Mouse (Mus musculus) fat pad, adult 2 months (tissue): ENCODE measurements around the gene Zw10.

ENCODE experiments used
- DNase-seq: peaks from one replicate; pipeline ENCODE4 v3.0.0-alpha.2; 2011; ENCODE audit warnings: low read depth, low spot score; ENCODE audit errors: extremely low read depth

The Zw10 gene

DNA sequence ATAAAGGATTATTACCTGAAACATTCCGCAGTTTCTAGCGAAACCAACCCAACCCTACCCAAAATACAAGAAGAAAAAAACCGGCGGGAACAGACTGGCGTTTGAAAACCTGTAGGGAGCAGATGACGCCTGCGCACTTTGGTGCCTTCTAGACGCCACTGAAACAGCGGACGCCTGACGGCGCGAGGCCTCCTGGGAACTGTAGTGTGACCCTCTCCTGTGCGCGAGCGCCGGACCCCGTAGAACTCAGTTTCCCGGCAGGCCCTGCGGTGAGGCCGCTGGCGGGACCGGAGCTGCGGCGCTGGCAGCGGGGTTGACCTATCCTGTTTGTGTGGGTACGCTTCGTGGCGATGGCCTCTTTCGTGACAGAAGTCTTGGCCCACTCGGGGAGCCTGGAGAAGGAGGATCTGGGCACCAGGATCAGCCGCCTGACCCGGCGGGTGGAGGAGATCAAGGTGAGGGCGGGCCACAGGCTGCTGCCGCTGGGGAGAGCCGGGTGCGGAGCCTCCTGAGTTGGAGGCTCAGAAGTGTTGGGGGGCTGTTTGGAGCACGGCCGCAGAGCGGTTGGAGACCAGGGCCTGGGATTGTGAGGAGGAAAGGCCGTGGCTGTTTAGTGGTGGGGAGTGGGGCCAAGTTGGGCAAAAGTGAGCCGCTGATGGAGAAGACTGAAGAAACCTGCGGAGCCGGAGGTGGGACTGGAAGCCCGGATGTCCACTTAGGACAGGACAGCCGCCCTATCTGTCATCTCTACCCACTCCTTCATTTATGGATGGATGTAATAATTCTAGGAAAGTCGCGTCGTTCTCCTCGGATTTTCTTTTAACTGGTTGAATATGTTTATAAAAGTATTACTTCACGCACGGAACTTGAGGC lies at the start of gene Zw10:
Zw10 (plus strand) TSS at position 281 of the 873 bp plus-strand sequence.
- DNase-seq: peak; percentile 40

DNA sequence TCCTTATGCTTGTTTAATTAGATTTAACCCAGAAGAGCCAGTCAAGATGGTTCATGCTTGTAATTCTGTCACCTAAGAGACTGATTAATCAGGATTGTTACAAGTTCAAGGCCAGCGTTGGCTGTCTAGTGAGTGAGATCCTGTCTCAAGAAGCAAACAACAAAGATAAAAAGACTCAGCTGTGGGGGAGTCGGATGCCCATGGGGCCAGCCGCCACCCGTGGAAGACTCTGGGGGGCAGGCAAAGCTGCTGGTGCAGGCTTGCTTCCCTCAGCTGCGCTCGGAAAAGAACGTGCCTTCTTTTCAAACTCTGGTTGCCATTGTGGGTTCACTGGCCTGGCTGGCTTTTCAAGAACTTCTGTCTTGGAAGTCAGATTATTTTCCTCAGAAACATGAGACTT lies 39.6 kb upstream of the Zw10 start:
- no peak for DNase-seq

DNA sequence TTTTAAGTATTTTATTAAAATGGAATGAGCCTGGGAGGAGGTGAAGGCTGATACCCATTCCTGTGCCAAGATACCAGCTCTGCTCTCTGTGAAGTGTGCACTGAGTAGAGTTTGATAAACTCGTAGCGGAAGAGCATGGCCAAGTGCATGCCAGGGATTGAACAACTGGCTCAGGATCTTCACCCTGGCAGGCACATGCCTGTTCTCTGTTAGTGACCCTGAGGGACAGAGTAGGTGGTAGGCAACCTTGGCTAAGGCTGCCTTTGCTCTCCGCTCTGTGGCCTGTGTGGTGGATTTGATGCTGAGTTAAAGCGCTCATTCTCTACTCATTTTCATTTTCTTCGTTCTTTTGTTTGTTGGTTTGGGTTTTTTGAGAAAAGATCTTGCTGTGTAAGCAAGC lies 34.1 kb upstream of the Zw10 start:
- DNase-seq: no peak

DNA sequence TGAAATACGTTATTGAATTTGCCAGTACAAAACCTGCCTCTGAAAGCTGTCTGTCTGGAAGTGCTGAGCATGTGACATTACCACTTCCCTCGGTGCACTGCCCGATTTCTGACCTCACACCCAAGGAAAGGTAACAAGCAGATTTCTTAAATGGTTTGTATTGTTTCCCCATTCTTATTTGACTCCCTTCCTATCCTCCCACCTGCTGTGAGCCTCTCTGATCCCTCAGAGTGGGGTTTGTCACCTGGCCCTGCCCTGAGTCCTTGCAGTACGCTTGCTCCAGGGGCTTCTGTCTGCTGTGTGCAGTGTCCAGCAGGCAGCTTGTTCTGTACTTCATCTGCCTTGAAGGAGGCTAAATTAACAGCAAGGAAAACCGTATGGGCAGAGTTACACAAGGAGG lies 31.5 kb upstream of the Zw10 start:
- no peak for DNase-seq

DNA sequence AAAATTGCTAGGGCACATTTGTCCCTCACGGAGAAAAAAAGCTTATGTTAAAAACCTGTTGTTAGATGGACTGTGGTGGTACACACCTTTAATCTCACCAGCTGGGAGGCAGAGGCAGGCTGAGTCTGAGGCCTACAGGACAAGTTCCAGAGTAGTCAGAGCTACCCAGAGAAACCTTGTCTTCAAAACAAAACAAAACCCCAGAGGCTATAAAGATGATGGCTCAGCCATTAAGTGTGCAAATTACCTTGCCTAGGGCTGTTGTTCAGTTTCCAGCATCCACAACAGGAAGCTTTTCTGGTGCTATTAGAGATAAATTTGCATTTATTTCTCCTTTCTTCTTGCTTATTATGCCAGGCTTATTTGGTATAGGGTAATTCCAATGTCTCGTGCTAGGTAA lies 30.9 kb upstream of the Zw10 start:
- no peak for DNase-seq

DNA sequence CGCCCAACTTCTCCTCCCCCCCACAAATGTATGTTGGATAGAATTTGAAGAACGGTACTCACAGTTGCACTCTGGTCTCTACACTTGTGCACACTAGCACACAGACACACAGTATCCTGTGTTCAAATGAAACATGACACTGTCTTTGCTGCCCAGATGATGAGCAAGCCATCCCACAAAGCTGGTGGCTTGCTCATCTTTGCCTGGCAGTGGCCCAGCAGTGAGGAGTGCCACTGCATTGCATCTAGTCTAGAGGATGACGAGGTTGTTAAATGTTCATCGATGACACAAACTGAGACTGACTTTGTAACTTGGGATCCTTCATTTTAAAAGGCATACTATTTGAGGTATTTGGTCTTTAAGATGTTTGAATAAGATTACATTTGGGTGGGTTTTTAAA lies 20.6 kb upstream of the Zw10 start:
- no peak for DNase-seq

DNA sequence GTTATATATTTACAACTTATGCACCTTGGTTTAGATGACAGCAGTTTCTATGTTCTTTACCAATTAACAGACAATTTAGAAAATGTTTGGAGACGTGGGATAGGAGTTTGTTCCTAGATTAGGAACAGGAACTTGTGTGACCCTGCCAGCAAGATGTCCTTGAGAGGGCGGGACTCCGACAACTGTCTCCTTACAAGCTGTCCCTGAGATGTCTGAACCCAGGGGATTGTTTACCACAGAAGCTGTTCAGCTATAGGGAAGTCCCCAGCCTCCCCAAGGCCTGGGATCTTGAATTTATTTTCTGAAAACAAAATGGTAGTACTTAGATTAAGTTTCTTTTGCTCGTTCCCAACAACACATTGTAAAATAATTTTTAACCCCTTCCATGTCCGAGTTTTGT lies 4.5 kb upstream of the Zw10 start:
- DNase-seq: no peak

DNA sequence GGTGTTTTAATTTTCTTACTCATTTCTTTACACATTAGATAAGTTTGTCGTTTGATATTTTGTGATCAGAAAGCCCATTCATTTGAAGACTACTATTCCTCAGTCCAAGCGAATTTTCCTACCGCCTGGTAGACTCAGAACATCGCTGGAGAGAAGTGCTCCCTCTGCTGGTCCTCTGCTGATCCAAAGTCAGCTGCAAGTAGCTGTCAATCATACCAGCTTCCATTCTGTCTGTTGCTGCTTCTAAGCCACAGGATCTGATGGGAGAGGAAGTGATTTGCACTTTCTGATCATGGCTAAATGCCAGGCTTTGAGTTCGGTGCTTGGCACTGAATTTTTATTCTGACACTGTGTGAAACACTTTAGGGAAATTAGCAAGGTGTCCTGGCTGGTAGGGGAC lies 4.1 kb upstream of the Zw10 start:
- no peak for DNase-seq

DNA sequence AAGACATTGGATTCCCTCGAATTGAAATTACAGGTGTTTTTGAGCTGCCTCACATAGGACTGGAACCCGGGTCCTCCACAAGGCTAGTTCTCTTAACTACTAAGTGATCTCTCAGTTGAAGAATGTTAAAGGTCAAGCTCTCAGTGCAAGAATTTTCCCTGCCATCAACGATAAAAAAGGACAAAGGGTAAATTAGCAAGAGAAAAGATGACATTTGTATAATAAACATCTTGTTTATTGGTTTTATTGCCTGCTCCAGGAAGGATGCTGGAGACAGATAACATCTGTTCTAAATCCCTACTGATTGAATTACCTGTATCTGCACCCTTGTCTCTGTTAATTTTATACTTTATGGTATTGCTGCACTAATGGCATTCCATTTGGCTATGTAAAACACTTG lies 1.4 kb upstream of the Zw10 start:
- no peak for DNase-seq

DNA sequence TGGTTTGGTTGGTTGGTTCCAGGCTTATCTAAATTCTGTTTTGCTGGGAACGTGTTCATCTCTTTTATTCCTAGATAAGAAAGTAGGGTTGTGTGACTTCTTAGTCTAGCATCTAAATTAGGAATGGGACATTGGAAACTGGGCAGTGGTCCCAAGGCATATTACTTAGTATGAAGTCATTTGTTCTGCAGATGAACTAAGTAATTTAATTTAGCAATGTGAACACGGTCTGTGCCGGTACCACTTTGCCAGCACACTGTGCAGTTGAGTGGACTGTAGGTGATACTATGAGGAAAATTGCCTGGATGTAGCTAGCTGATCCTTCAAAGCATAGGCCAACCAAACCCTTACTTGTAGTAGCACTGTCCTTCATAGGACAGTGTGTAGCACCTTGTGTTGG lies 21.4 kb downstream of the Zw10 start:
- no peak for DNase-seq

DNA sequence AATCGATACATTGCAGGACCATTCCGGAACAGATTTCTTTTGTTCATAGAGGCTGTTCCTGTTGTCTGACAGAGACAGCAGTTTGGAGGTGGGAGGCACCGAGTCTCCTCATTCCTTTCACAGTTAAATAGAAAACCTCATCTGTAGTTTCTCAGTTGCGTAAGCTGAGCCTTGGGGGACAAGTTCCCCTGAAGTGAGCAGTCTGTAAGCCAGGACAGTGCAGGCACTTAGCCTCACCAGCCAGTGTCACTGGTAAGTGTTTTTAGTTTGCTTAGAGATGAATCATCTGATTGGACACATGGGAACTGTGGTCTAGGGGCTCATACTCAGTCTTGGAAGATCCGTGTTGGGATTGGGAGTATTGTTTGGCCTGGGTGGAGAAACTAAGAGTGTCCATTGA lies 25.7 kb downstream of the Zw10 start, which contains the start of gene Tmprss5:
Tmprss5 (plus strand) TSS at position 154 of the 400 bp plus-strand sequence.
- DNase-seq: no peak

DNA sequence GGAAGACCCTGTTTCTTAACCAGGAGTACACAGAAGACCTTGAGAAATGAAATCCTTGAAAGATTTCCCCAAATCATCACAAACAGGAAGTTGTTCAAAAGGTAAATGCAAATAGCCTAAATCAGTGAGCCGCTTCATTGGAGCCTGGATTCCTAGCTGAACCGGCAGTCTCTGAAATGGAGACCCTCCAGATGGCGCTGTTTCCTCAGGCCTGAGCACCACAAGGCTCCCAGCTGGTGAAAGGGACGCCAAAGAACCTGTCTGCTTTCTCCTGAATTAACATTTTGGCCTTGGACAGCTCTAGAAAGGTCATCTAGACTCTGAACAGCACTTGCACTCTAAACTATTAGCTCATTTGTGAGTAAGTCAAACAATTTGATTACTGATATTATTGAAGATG lies 26.1 kb downstream of the Zw10 start:
- DNase-seq: no peak

DNA sequence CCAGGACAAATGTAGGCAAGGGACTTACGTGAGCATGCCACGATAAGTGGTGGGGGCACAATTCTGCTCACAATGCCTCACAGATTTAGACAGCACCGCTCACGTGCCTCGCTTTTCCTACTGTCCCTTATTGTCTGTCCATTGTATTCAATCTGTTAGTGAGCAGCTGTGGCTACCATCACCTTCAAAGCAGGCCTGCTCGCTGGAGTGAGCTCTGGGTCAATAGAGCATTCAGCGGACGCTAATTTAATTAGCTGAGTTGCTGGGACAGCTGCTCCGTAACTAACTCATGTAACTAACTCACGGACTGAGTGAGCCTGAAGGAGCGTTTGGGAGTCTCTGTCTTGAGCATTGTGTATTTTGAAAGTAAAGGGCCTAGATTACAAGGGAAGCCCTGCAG lies 31.9 kb downstream of the Zw10 start:
- DNase-seq: no peak

DNA sequence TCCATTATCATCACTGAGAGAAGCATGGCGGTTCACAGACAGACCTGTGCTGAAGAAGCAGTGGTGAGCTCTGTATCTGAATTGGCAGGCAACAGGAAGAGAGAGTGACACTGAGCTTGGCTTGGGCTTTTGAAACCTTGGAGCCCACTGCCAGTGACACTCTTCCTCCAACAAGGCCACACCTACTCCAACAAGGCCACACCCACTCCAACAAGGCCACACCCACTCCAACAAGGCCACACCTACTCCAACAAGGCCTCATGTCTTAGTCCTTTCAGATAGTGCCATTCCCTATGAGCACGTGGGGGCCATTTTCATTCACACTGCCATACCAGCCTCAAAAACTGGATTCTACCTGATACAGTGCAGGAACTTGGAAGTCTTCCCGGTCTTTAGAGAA lies 43.5 kb downstream of the Zw10 start:
- DNase-seq: no peak

DNA sequence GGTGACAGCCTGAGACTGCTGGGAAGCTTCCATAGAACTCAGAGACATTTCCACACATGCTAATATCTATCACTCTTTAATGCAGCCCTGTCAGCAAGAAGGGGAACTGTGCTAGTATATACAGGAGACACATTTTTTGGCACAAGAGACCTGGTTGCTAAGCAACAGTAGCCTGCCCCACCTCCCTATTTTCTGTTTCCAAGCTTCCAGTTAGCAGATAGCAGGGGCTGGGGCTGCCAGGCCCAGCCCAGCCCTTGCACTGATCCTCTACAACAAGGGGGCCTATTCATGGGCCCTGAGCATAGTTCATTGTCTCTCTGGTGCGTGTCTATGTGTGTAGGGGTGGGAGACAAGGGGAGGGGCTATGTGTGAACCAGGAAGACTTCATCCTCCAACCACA lies 46.9 kb downstream of the Zw10 start:
- no peak for DNase-seq

DNA sequence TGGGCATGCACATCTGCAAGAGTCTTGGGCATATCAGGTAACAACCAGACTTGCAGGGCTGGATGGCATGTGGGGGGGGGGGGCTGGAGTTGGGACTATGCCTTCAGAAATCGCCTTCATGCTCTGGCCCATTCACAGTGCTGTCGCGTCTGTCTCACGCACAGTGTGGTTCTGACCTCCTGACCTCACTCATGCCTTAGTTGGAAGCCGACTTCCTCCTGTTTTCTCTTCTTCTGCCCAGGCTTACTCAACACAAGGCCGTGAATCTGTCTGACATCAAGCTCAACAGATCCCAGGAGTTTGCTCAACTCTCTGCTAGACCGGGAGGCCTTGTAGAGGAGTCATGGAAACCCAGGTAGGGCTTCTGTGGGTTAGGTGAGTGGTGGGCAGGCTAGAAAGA lies 53.7 kb downstream of the Zw10 start:
- no peak for DNase-seq

DNA sequence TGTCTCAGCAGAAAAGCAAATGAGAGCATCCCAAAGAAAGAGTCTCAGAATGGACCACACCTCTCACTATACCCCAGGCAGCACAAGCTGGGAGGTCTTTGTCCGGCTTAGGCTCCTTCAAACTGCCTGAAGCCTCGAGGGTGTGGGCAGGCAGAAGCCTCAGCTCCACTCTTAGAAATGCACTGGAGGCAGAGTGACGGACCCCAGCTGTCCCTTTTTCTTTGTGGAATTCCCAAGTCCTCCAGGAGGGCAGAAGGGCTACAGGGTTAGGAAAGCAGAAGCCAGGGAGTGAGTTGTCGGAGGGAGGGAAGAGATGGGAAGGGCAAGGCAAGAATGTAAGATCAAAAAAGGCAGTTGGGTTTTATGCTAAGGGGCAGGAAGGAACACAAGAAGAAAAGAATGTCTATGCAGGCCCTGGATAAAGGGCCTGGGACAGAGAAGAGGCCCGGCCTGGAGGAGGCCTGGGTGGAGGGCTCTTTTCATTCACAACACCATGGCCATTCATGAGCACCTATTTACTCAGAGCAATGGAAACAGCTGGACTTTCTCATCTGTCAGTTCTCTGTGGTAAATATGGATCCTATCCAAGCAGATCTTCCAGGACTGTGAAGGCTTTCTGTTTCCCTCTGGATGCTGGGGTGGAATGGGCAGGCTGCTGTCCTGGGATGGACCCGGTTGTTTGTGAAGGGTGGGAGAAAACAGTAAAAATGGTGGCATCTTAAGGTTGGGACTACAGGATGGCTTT lies 55.2 kb downstream of the Zw10 start:
- DNase-seq: no peak

DNA sequence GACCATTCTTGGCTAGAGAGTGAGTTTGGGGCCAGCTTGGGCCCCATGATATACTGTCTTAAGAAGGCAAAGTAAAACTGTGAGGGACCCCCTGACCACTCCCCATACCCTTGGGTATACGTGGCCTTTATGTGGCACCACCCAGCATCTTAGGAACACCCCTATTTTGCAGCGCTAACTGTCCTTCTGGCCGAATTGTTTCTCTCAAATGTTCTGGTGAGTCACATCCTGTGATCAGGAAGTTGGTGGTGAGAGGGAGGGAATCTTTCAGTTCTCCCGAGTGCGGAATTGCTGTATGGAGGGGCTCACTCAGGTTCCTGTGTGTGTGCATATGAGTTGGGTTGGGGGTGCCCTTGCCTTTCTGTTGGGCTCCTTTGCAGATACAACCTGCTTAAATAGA lies 55.9 kb downstream of the Zw10 start:
- DNase-seq: no peak

DNA sequence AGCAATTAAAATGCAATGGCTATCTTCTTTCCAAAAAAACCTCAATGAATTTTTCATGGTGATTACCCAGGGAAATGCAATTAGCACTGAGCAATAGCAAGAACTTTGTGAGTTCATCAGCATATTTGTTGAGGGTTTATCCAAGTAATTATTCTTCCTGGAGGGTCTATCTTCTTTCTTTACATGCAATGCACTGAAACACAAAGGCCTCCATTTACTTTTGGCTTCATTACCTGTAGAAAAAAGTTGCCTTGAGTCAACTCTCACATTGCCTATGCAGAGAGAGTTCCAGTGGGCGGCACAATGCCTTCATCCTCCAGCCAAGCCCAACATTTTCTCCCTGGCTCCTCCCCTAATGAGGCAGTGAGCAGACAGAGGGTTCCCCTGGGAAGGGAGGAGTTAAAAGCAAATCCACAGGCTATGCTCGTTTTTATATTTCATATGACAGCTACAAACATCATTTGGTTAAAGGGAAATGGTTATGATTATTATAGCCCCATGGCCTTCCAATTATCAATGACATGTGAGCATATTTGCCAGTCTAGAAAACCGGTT lies 62.9 kb downstream of the Zw10 start:
- no peak for DNase-seq

DNA sequence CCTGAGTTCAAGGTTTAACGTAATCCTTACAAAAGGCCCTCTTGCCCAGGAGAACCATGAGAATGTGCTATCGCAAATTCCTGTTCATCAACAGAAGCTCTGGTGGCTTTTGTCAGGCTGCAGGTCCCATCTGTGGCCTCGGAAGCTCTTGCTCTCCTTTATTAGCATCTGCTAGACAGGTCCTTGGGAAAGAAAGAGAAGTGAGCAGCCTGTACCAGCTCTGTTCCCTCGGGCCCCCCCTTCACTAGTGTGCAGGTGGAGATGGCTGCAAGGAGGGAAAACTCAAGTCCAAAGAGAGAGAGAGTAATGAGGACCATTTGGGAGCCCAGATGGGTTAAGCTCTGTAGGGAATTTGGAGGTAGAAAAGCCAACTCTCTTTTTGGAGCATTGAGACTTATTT lies 64.3 kb downstream of the Zw10 start:
- no peak for DNase-seq

DNA sequence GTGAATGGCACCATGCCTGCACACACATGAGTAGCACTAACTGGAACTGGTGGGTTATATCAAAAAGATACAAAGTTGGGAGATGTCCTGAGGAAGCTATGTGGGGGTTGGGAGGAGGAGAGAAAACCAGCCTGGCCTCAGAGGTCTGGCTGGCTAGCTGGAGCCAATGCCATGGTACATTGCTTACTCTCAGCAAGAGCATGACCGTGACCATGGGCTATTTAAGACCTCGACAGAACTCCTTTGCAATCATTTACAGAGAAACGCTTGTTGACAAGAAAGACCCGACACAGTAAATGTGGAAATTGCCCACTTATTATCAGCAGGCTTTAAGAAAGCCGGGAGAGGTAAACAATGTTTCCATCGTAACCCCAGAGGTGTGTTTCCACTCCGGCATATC lies 70.3 kb downstream of the Zw10 start:
- no peak for DNase-seq
